Mouse (Mus musculus) liver, embryonic 13.5 days (tissue): ENCODE data around the gene Ptcd2. TPM values are rescaled to one million over a fixed set of nuclear protein-coding genes. Genes with fewer than 3 reads are reported as not detected.
"Not testable (repeated sequence)": the region's sequence is repeated elsewhere in the genome, so short reads cannot be mapped to it uniquely, and the experiment has no call there.

Experiments
- ATAC-seq: fragments of 200-750 bp; cut with Nextera tagmentation; 2 replicates; pipeline ENCODE4 v1.8.0; 2017; ENCODE audit warnings: low read depth, mild to moderate bottlenecking, moderate number of reproducible peaks, moderate library complexity
- DNase-seq: peaks from one replicate; pipeline ENCODE4 v3.0.0; 2022
- H3K27ac ChIP-seq: fragments of 300-500 bp; sonication (generic); 2 replicates; pipeline ENCODE4 v1.5.1; 2015; ENCODE audit warnings: moderate library complexity, mild to moderate bottlenecking, inconsistent platforms
- H3K27me3 ChIP-seq: fragments of 300-500 bp; sonication (generic); 2 replicates; pipeline ENCODE4 v1.6.1; 2015; ENCODE audit warnings: mild to moderate bottlenecking, inconsistent platforms
- H3K36me3 ChIP-seq: fragments of 300-500 bp; sonication (generic); 2 replicates; pipeline ENCODE4 v1.6.1; 2015; ENCODE audit warnings: mild to moderate bottlenecking, inconsistent platforms
- H3K4me1 ChIP-seq: fragments of 300-500 bp; sonication (generic); replicated peaks from 2 replicates; pipeline ENCODE4 v1.6.1; 2015; ENCODE audit warnings: inconsistent platforms
- H3K4me2 ChIP-seq: fragments of 300-500 bp; sonication (generic); 2 replicates; pipeline ENCODE4 v1.6.1; 2015; ENCODE audit warnings: inconsistent platforms, mild to moderate bottlenecking, moderate library complexity
- H3K4me3 ChIP-seq: fragments of 300-500 bp; sonication (generic); replicated peaks from 2 replicates; pipeline ENCODE4 v1.5.1; 2015; ENCODE audit warnings: mild to moderate bottlenecking, inconsistent platforms
- H3K9ac ChIP-seq: fragments of 300-500 bp; sonication (generic); 2 replicates; pipeline ENCODE4 v1.6.1; 2015; ENCODE audit warnings: mild to moderate bottlenecking, inconsistent platforms
- H3K9me3 ChIP-seq: fragments of 300-500 bp; sonication (generic); replicated peaks from 2 replicates; pipeline ENCODE4 v1.6.1; 2016; ENCODE audit warnings: inconsistent platforms
- WGBS: fragments of 180-500 bp; shearing (Covaris S2); methylation state at CpG from one replicate; pipeline ENCODE4 v1.1.7; 2015; ENCODE audit not compliant: insufficient replicate concordance; 5-methylcytosine and 5-hydroxymethylcytosine counted together
- polyA plus RNA-seq: library from polyadenylated mRNA; unstranded; fragments of >200 nt; fragmentation: Nextera tagmentation; extraction: Ambion mirVana; gene quantifications from 2 replicates; pipeline ENCODE4 v1.2.1, GENCODE M21; 2015

Gene Ptcd2
- polyA plus RNA-seq, 1 experiment from 2014 or later = 36.4 TPM

DNA sequence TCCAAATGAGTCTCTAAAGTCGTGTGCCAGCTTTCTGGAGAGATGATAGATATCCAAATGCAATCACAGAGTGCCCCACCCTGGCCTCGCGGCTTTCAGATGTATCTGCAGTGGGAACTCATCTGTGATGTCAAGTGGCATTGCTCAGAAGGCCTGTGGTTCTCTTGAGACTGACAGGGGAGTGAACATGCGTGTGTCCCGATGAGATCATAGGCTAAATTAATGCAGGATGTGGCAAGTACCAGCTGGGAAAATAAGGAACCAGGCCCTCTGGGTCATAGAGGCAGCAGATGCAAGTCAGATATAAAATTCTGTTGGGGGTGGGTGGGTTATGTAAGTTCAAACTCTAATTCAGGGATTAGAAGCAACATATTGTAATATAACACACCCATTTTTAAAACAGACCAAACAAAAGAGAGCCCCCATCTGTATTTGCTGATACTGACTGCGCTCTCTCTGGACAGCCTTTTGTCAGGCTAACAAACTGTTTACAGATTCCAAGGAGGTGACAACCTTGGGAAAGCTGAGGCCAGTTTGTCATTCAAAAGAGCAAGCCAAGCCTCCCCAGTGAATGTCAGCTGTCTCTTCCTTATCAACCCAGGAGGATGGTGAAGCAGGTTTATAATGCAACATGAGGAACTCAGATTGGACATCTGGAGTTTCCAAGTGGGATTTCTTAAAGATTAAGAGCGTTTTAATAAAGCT is 20.7 kb downstream of the Ptcd2 start:
- DNase-seq (no peak), ATAC-seq (no peak)
- H3K27ac ChIP-seq = no peak overlapping the region
- H3K4me3 ChIP-seq = no peak overlapping the region
- no peak overlapping the region for H3K4me2 ChIP-seq
- no peak overlapping the region for H3K9ac ChIP-seq
- H3K9me3 ChIP-seq = no peaks in the 10 kb centered on the region
- no peaks in the 10 kb centered on the region for H3K27me3 ChIP-seq
- peaks cover 82% of the 10 kb centered on the region for H3K36me3 ChIP-seq
- 67% methylated on average over 7 of the region's 7 CpGs for WGBS
- H3K4me1 ChIP-seq = no peaks in the 10 kb centered on the region

DNA sequence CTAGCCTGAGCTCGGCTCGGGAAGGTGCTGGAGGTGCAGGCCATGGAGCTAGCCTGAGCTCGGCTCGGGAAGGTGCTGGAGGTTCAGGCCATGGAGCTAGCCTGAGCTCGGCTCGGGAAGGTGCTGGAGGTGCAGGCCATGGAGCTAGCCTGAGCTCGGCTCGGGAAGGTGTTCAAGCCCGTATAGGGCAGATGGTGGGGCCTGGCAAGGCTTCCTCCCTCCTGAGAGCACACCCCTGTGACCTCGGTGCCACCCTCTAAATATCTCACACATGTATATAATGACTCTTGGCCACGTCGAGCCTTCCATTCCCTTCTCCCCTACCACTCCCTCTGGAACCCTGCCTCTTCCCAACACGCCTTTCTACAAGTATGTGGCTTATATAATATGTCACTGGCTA is 21.6 kb downstream of the Ptcd2 start:
- H3K36me3 ChIP-seq = peaks cover 74% of the 10 kb centered on the region
- not testable (repeated sequence) for ATAC-seq

DNA sequence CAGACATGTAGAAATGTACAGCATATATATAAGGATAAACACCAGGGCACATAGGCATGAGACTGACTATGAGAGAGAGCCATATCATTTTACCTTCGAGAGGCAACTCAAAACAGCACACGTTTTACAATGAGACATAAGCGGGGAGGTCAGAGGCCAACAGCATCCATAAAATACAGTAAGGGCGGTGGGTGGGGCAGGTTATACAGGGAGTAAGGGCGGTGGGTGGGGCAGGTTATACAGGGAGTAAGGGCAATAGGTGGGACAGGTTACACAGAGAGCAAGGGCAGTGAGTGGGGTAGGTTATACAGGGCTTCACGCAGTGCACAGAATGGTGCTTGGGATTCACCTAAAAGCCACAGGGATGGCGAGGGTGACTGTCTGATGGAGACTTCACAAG is 24.1 kb downstream of the Ptcd2 start:
- H3K4me1 ChIP-seq = no peaks in the 10 kb centered on the region
- H3K36me3 ChIP-seq = peaks cover 49% of the 10 kb centered on the region
- no peak overlapping the region for H3K4me2 ChIP-seq
- no peaks in the 10 kb centered on the region for H3K9me3 ChIP-seq
- H3K27me3 ChIP-seq = no peaks in the 10 kb centered on the region
- H3K4me3 ChIP-seq = no peak overlapping the region
- no peak for ATAC-seq
- H3K27ac ChIP-seq = no peak overlapping the region
- H3K9ac ChIP-seq = no peak overlapping the region
- DNase-seq = no peak
- WGBS = 83% methylated on average over 7 of the region's 7 CpGs

More for the DNA sequence above, 21.6 kb downstream of the Ptcd2 start:
- WGBS = 78% methylated on average over 13 of the region's 13 CpGs
- H3K9ac ChIP-seq, H3K4me1 ChIP-seq, H3K27ac ChIP-seq, H3K9me3 ChIP-seq, H3K27me3 ChIP-seq, DNase-seq, H3K4me2 ChIP-seq, H3K4me3 ChIP-seq: not testable (repeated sequence)

DNA sequence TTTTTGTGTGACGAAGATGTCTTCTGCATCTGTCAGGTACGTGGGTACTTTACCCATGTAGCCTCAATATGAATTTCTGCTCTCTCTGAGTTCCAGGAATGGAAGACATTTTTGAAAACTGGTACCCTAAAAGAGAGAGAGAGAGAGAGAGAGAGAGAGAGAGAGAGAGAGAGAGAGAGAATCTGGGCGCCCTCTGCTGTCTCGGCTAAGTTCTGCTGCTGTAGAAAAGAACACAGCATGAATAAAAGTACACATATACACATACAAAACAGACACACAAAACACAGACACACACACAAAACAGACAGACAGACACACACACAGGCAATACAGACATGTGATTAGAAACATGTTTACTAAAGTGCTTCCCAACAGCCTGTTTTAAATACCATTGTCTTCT is 27.4 kb downstream of the Ptcd2 start:
- WGBS = 44% methylated on average over 4 of the region's 4 CpGs
- DNase-seq = no peak
- Histone ChIP-seq H3K9me3 (no peaks in the 10 kb centered on the region), H3K9ac (no peak overlapping the region), H3K27ac (no peak overlapping the region), H3K4me2 (no peak overlapping the region), H3K4me3 (no peak overlapping the region), H3K27me3 (no peaks in the 10 kb centered on the region), H3K4me1 (peaks cover 4% of the 10 kb centered on the region; the same call in 1 of the 2 replicates), H3K36me3 (peaks cover 25% of the 10 kb centered on the region)
- ATAC-seq = no peak

DNA sequence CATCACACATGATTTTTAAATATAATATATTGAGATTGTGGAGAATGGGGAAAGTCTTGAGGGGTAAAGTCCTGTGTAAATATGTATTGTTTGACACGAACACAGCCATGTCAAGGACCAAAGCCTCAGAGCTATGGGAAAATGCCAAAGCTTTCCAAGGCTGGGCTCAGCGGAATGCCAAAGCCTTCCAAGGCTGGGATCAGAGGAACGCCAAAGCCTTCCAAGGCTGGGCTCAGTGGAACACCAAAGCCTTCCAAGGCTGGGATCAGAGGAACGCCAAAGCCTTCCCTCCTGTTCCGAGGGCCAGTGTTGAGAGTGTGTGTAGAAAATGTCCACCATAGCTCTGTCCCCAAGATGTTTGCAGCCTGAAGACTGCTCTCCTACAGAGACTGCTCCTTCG is 28.1 kb downstream of the Ptcd2 start:
- ATAC-seq (no peak), DNase-seq (no peak)
- H3K9me3 ChIP-seq = no peaks in the 10 kb centered on the region
- no peak overlapping the region for H3K4me2 ChIP-seq
- H3K9ac ChIP-seq = no peak overlapping the region
- no peak overlapping the region for H3K4me3 ChIP-seq
- H3K4me1 ChIP-seq = peaks cover 4% of the 10 kb centered on the region; the same call in 1 of the 2 replicates
- no peaks in the 10 kb centered on the region for H3K27me3 ChIP-seq
- H3K36me3 ChIP-seq = peaks cover 23% of the 10 kb centered on the region
- 75% methylated on average over 6 of the region's 6 CpGs for WGBS
- no peak overlapping the region for H3K27ac ChIP-seq

DNA sequence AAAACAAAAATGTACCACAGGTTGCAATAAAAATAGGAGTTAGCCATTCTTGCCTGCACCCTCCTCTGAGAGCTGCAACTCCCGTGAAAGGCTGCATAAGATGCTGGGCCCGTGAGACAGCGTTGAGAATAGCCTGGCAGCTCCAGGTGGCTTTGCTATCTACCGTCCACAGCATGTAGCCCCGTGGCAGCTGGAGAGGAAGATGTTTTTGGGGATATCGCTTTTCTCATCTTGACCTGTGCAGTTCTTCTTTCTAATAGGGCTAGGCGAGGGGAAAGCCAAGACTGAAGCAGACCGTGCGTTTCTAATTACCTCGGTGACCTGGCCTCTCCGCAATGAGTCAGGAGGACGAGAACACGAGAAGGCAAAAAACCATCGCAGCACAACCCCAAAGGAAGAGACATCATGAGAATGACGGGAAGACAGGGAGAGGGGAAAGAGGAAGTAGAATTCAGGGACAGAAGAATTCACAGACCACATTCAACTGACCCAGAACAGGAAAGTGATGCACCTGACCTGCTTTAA is 29.8 kb downstream of the Ptcd2 start:
- ATAC-seq (no peak), DNase-seq (no peak)
- no peak overlapping the region for H3K9ac ChIP-seq
- no peak overlapping the region for H3K27ac ChIP-seq
- no peak overlapping the region for H3K4me2 ChIP-seq
- peaks cover 4% of the 10 kb centered on the region; the same call in 1 of the 2 replicates for H3K4me1 ChIP-seq
- H3K4me3 ChIP-seq = no peak overlapping the region
- WGBS = 18% methylated on average over 15 of the region's 15 CpGs
- peaks cover 8% of the 10 kb centered on the region for H3K36me3 ChIP-seq
- no peaks in the 10 kb centered on the region for H3K9me3 ChIP-seq
- no peaks in the 10 kb centered on the region for H3K27me3 ChIP-seq

DNA sequence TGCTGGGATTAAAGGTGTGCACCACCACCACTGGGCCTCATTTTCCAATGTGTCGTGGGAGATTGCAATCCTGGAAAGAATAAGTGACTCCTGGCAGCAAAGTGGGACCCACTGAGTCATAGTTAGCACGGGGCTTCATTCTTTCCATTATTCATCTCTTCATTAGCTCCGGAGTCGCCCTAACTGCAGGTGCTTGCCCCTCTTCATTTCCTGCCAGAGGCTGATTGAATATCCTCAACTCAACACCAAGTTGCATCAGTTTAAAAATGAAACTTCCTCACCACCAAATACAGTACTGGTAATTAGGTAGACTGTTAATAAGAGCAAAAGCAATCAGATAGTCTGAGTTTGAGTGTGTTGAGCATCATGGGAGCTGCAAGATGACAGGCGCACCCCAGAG is 30.4 kb downstream of the Ptcd2 start:
- Histone ChIP-seq H3K9me3 (no peaks in the 10 kb centered on the region), H3K4me1 (peaks cover 4% of the 10 kb centered on the region; the same call in 1 of the 2 replicates), H3K4me2 (no peak overlapping the region), H3K9ac (no peak overlapping the region), H3K36me3 (peaks cover 1% of the 10 kb centered on the region), H3K4me3 (no peak overlapping the region), H3K27me3 (no peaks in the 10 kb centered on the region), H3K27ac (no peak overlapping the region)
- 68% methylated on average over 5 of the region's 5 CpGs for WGBS
- ATAC-seq (no peak), DNase-seq (no peak)

DNA sequence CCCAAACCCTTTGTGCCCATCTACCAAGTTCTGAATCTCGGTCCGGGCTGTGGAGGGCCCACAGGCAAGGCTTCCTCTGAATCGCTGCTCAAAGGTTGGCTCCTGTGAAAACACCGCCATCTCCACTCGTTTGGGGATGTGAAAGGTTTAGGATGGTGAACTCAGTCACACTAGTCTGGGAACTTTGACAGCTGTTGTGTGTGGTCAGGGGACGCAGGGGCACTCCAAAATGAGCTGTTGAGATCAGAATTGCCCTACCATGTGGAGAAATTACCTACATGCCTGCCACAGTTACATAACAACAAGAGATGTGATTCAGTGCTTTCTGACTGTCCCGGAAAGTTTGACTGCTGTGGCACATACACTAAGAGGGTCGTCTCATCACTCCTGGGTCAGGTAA is 36.1 kb downstream of the Ptcd2 start:
- Histone ChIP-seq H3K27ac (no peak overlapping the region), H3K4me1 (0 out of 2 replicates have a peak, but pooled peaks cover 4% of the 10 kb centered on the region), H3K4me2 (no peak overlapping the region), H3K9me3 (no peaks in the 10 kb centered on the region), H3K4me3 (no peak overlapping the region), H3K9ac (no peak overlapping the region), H3K36me3 (no peaks in the 10 kb centered on the region), H3K27me3 (no peaks in the 10 kb centered on the region)
- ATAC-seq = no peak
- DNase-seq = no peak
- WGBS = 70% methylated on average over 8 of the region's 8 CpGs

DNA sequence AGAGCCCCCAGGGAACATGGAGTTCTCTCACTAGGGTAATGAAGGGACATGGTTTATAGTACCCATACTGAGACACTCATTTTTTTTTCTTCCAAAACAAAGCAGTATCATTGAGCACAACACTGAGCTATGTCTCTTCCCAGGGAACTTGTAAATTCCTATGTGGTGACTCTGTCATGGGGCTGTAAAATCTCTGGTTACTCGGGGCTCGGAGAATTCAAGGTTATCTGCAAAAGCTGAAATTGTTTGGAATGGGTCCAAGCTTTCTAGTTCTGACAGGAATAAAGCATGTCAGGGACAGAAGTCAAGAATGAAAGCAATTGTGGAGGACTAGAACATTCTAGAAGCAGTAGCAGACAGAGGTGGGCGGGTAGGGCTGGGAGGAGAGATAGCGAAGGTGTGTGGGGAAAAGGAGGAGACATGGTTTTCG is 36.6 kb downstream of the Ptcd2 start:
- 0 out of 2 replicates have a peak, but pooled peaks cover 4% of the 10 kb centered on the region for H3K4me1 ChIP-seq
- H3K27me3 ChIP-seq = no peaks in the 10 kb centered on the region
- no peaks in the 10 kb centered on the region for H3K9me3 ChIP-seq
- no peaks in the 10 kb centered on the region for H3K36me3 ChIP-seq
- no peak overlapping the region for H3K4me3 ChIP-seq
- no peak overlapping the region for H3K9ac ChIP-seq
- DNase-seq (no peak), ATAC-seq (no peak)
- H3K4me2 ChIP-seq = no peak overlapping the region
- no peak overlapping the region for H3K27ac ChIP-seq
- WGBS = 64% methylated on average over 5 of the region's 5 CpGs

DNA sequence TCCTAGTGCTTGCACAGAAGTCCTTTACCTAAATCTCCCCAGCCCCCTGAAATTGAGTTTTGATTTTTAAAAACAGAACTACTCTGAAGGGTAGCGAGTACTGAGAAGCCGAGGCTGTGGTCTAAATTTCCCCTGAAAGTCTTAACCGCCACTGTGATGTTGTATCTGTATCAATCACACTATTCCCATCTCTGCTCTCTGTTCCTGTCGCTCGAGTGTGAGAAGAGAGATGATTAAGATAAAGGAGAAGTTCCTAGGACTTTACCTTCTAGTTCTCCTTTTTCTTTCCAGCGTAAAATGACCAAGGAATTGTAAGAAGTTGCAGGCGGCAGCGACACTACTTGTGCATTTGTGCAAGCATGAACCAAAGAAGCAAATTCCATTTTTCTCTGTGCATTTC is 38.3 kb downstream of the Ptcd2 start:
- Histone ChIP-seq H3K27ac (no peak overlapping the region), H3K36me3 (no peaks in the 10 kb centered on the region), H3K9ac (no peak overlapping the region), H3K27me3 (no peaks in the 10 kb centered on the region), H3K9me3 (no peaks in the 10 kb centered on the region), H3K4me1 (0 out of 2 replicates have a peak, but pooled peaks cover 4% of the 10 kb centered on the region), H3K4me2 (no peak overlapping the region), H3K4me3 (no peak overlapping the region)
- no peak for DNase-seq
- WGBS = 49% methylated on average over 8 of the region's 8 CpGs
- no peak for ATAC-seq

DNA sequence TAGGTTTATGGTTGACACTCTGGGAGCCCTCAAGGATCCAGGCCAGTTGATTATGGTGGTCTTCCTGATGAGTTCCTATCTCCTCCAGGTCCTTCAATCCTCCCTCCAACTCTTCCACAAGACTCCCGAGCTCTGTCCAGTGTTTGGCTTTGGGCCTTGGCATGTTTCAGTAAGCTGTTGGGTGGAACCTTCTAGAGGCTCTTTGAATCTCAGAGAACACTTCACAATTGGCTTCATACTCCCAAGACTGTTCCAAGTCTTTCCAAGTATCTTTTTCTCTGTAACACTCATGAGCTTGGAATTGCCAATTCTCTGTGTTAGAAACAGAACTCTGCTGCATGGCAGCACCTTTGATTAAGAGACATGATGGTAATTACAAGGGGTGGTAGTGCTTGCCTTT is 39.3 kb downstream of the Ptcd2 start:
- no peak for DNase-seq
- ATAC-seq = no peak
- Histone ChIP-seq H3K9ac (no peak overlapping the region), H3K4me1 (0 out of 2 replicates have a peak, but pooled peaks cover 4% of the 10 kb centered on the region), H3K36me3 (no peaks in the 10 kb centered on the region), H3K27ac (no peak overlapping the region), H3K4me3 (no peak overlapping the region), H3K9me3 (no peaks in the 10 kb centered on the region), H3K27me3 (no peaks in the 10 kb centered on the region), H3K4me2 (no peak overlapping the region)
- 46% methylated on average over 1 of the region's 1 CpGs for WGBS

DNA sequence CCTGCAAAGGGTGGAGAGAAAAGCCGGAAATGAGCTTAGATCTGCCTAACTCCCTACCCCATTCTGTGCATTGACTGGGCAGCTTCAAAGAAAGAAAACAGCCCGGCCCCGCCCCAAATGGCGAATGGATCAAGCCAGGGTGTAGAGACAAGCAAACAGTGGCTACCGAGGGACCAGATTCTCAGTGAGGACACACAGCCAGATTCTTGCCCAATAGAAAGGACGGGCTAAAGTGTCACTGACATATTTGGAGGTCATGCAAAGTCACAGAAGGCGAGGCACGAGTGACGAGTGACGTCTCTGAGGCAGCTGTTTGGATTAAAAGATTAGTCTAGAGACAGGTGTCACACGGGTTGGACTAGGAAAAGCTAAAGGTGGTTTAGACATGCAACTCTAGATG is 40.1 kb downstream of the Ptcd2 start:
- H3K27ac ChIP-seq = no peak overlapping the region
- DNase-seq (no peak), ATAC-seq (no peak)
- H3K4me3 ChIP-seq = no peak overlapping the region
- no peak overlapping the region for H3K9ac ChIP-seq
- H3K4me2 ChIP-seq = no peak overlapping the region
- no peaks in the 10 kb centered on the region for H3K36me3 ChIP-seq
- no peaks in the 10 kb centered on the region for H3K9me3 ChIP-seq
- H3K4me1 ChIP-seq = 0 out of 2 replicates have a peak, but pooled peaks cover 4% of the 10 kb centered on the region
- WGBS = 53% methylated on average over 11 of the region's 11 CpGs
- H3K27me3 ChIP-seq = no peaks in the 10 kb centered on the region
